18 mouse cellular contexts compared by ENCODE assay signal in the genomic region with DNA sequence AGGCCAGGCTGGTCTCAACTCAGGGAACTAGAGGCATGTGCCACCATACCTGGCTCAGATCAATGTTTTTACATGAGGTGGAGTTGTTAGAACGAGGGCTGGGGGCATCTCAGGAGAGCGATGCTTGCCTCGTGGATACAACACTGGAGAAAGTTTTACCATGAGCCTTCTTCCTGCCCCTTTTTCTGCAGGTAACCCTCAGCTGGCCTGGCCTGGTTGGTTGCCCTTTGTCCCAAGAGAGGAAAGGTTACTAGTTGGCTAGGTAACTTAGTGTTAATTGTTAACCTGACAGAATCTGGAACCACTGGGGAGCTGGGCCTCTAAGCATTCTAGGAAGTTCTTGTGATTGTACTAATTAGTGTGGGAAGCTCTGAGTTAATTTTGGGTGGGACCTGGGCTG.
DNase-seq lines count a peak whose midpoint lies in the region; ATAC-seq and TF ChIP-seq lines count a peak whose summit lies in the region.
"Had no signal": no experiment of that assay in that cellular context is flagged by ENCODE, and none has a peak within 500 bp of the region (broad histone marks: within the 10 kb centered on the region; RNA-seq: fewer than 3 reads in every experiment).

No protein-coding gene starts in this region.

- H3K9ac ChIP-seq in kidney, embryonic 15.5 days: no peak overlapping the region
- peak overlapping the region; percentile 57; the same call in 1 of the 2 replicates for H3K9ac ChIP-seq in liver, adult 2 months (ENCODE audit: low read depth, low read length)
- H3K9ac ChIP-seq in stomach, postnatal 0 days (ENCODE audit: low read length): no peak overlapping the region
- no peak overlapping the region for H3K9ac ChIP-seq in neural tube, embryonic 15.5 days (replicated peaks)
- H3K9ac ChIP-seq: forebrain, embryonic 12.5 days; heart, embryonic 13.5 days; hindbrain, embryonic 14.5 days had no signal

- no peaks in the 10 kb centered on the region for H3K9me3 ChIP-seq in kidney, embryonic 15.5 days (replicated peaks)
- H3K9me3 ChIP-seq in stomach, postnatal 0 days (ENCODE audit: control insufficient read depth, low read length): no peaks in the 10 kb centered on the region
- no peaks in the 10 kb centered on the region for H3K9me3 ChIP-seq in neural tube, embryonic 15.5 days (replicated peaks)
- H3K9me3 ChIP-seq: forebrain, embryonic 12.5 days; heart, embryonic 13.5 days had no signal

- H3K27ac ChIP-seq in kidney, embryonic 15.5 days: peak overlapping the region; percentile 79
- H3K27ac ChIP-seq in liver, adult 2 months (replicated peaks; ENCODE audit: insufficient read depth, low read depth, low read length): peak overlapping the region; percentile 99
- H3K27ac ChIP-seq in stomach, postnatal 0 days (replicated peaks): no peak overlapping the region; the same call in 1 of the 2 replicates
- H3K27ac ChIP-seq in neural tube, embryonic 15.5 days (replicated peaks): no peak overlapping the region
- H3K27ac ChIP-seq: forebrain, embryonic 12.5 days; heart, embryonic 13.5 days; hindbrain, embryonic 14.5 days; left cerebral cortex, adult 2 months had no signal

- 65% methylated on average over 3 of the region's 3 CpGs for WGBS in kidney, embryonic 15.5 days
- 22% methylated on average over 3 of the region's 3 CpGs for WGBS in liver, adult 2 months
- 72% methylated on average over 3 of the region's 3 CpGs for WGBS in stomach, postnatal 0 days
- WGBS in neural tube, embryonic 15.5 days: 87% methylated on average over 3 of the region's 3 CpGs

- intact Hi-C loops in left cerebral cortex, postnatal 36 days (cut with DNase I): no loop called here

- no peak overlapping the region for H3K4me3 ChIP-seq in kidney, embryonic 15.5 days (replicated peaks)
- H3K4me3 ChIP-seq in liver, adult 2 months (ENCODE audit: insufficient read depth, low read depth, low read length): no peak overlapping the region
- no peak overlapping the region for H3K4me3 ChIP-seq in stomach, postnatal 0 days (ENCODE audit: low read depth, low read length)
- H3K4me3 ChIP-seq in neural tube, embryonic 15.5 days (replicated peaks): no peak overlapping the region
- H3K4me3 ChIP-seq: forebrain, embryonic 12.5 days; heart, embryonic 13.5 days; left cerebral cortex, adult 2 months had no signal

- no peaks in the 10 kb centered on the region for H3K27me3 ChIP-seq in kidney, embryonic 15.5 days
- no peaks in the 10 kb centered on the region for H3K27me3 ChIP-seq in liver, adult 2 months (ENCODE audit: control insufficient read depth, insufficient read depth, low read length)
- H3K27me3 ChIP-seq in stomach, postnatal 0 days (ENCODE audit: control insufficient read depth, insufficient read depth, low read length): no peaks in the 10 kb centered on the region
- H3K27me3 ChIP-seq in neural tube, embryonic 15.5 days (replicated peaks): no peaks in the 10 kb centered on the region

- no peak for TF ChIP-seq CTCF in liver, adult 2 months (IDR thresholded peaks at IDR 0.05; ENCODE audit: low read depth, low read length)
- no peak for TF ChIP-seq CTCF in stomach, postnatal 0 days (IDR thresholded peaks at IDR 0.05; ENCODE audit: low read depth)

- ATAC-seq in kidney, embryonic 15.5 days (replicated peaks; ENCODE audit: low FRiP score): 0 out of 2 replicates have a peak, but pooled peaks have one; percentile 27
- ATAC-seq in stomach, postnatal 0 days (ENCODE audit: low FRiP score, low TSS enrichment): no peak
- ATAC-seq in neural tube, embryonic 15.5 days (ENCODE audit: low FRiP score): no peak
- ATAC-seq: midbrain, embryonic 16.5 days had no signal

- H3K36me3 ChIP-seq in kidney, embryonic 15.5 days: no peaks in the 10 kb centered on the region
- H3K36me3 ChIP-seq in liver, adult 2 months (ENCODE audit: control insufficient read depth, insufficient read depth, low read length): no peaks in the 10 kb centered on the region
- H3K36me3 ChIP-seq in stomach, postnatal 0 days (ENCODE audit: control insufficient read depth, insufficient read depth, low read length): no peaks in the 10 kb centered on the region
- no peaks in the 10 kb centered on the region for H3K36me3 ChIP-seq in neural tube, embryonic 15.5 days
- H3K36me3 ChIP-seq: forebrain, embryonic 12.5 days; heart, embryonic 13.5 days had no signal

- no peak overlapping the region for H3K4me2 ChIP-seq in kidney, embryonic 15.5 days
- no peak overlapping the region for H3K4me2 ChIP-seq in stomach, postnatal 0 days (replicated peaks; ENCODE audit: low read depth)
- no peak overlapping the region for H3K4me2 ChIP-seq in neural tube, embryonic 15.5 days
- H3K4me2 ChIP-seq: forebrain, embryonic 12.5 days; heart, embryonic 13.5 days; hindbrain, embryonic 14.5 days had no signal

- TF ChIP-seq EP300 in stomach, postnatal 0 days (optimal IDR thresholded peaks at IDR 0.05): no peak

- DNase-seq in kidney, adult 18-20 months: peak; percentile 65
- peak; percentile 96 for DNase-seq in liver, adult 2 months (ENCODE audit: extremely low read depth, low read depth, low spot score)
- DNase-seq in stomach, postnatal 0 days (ENCODE audit: low spot score): peak; percentile 33
- DNase-seq in left cerebral cortex, postnatal 36 days (ENCODE audit: low spot score in 2 of 2): no peak
- no peak for DNase-seq in ovary, adult 18-20 months (ENCODE audit: low spot score)
- DNase-seq: cerebellum, adult 18-20 months; heart, postnatal 36 days; layer of hippocampus, adult 9-11 months; lung, adult 2 months; lung, postnatal 4 days; right cerebral cortex, postnatal 14 days had no signal

- TF ChIP-seq POLR2A in liver, adult 2 months (IDR thresholded peaks at IDR 0.05; ENCODE audit: extremely low read depth, insufficient read depth, low read length): no peak

- peaks cover 18% of the 10 kb centered on the region for H3K4me1 ChIP-seq in kidney, embryonic 15.5 days
- H3K4me1 ChIP-seq in liver, adult 2 months (ENCODE audit: control insufficient read depth, insufficient read depth, low read length): peaks cover 18% of the 10 kb centered on the region
- H3K4me1 ChIP-seq in stomach, postnatal 0 days (replicated peaks; ENCODE audit: control insufficient read depth, insufficient read depth): no peaks in the 10 kb centered on the region
- H3K4me1 ChIP-seq in neural tube, embryonic 15.5 days: peaks cover 2% of the 10 kb centered on the region; the same call in 1 of the 2 replicates
- H3K4me1 ChIP-seq: forebrain, embryonic 12.5 days had no signal

- H3K79me2 ChIP-seq in liver, adult 2 months (ENCODE audit: control insufficient read depth, insufficient read depth, low read length): no peaks in the 10 kb centered on the region

Comparison
In these comparisons a context has a peak if more than half of its experiments do, and no peak if none do; other contexts are left out.
1. DNase-seq: peak in kidney, adult 18-20 months (single experiment), liver, adult 2 months (single experiment) and stomach, postnatal 0 days (single experiment); none in left cerebral cortex, postnatal 36 days (0 of 2) and ovary, adult 18-20 months (single experiment).
2. H3K27ac ChIP-seq: peak in kidney, embryonic 15.5 days (single experiment) and liver, adult 2 months (single experiment); none in stomach, postnatal 0 days (single experiment) and neural tube, embryonic 15.5 days (single experiment).